Mouse (Mus musculus) liver, adult 2 months (tissue): ENCODE data around the gene Zfand2a.

Experiments used
- CTCF ChIP-seq: fragments of 200-500 bp; IDR thresholded peaks from 2 replicates; pipeline ENCODE4 v1.5.1; 2011; ENCODE audit warnings: low read depth, low read length, control low read depth
- POLR2A ChIP-seq: fragments of 200-500 bp; IDR thresholded peaks from 2 replicates; pipeline ENCODE4 v1.6.1; 2011; ENCODE audit warnings: low read length, control low read depth; ENCODE audit not compliant: insufficient read depth; ENCODE audit errors: extremely low read depth

DNA sequence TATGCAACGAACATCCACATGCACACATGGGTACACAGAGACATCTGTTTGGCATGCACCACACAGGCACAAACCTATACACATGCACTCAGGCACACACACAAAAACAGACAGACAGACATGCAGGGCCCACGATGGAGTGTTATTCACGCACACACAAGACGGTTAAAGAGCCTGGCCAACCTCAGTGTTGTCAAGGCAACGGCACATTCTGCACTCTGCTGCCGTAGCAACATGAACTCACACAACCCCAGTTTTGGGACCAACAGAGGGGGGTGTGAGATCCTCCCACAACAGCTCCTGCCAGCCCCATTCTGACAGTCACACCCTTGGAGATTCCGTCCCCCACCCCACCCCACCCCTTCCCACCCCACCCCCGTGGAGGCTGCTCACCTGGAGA lies 49.4 kb downstream of the Zfand2a start:
- TF ChIP-seq CTCF: no peak
- TF ChIP-seq POLR2A: no peak
